Mouse (Mus musculus): ENCODE measurements around the gene Muc20.

DNA sequence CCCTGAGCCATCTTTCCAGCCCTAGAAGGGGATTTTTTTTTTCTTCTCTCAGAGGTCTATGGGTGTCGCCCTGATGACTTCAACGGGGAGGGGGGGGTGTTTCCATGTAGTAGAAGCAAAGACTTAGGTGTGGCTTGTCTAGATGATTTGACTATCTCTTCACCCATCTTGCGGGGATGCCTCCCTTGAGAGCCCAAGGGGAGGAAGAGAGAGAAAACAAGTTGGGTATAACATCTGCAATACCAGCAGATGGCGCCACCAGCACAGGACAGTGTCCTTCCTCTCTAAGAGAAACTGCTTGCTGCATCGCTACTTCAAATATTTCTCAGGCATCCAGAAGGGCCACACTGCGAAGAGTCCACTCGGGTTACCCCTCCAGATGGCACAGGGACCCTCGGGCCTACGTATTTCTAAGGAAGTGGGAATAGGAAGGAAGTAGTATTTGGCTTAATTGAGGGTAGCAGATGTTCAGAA is 15.7 kb upstream of the Muc20 start:
- TF ChIP-seq CTCF (IDR thresholded peaks at IDR 0.05; ENCODE audit: low read depth, low read length) (peak; percentile 82), TAL1 (conservative IDR thresholded peaks at IDR 0.05; ENCODE audit: low read depth, low read length) (no peak), GATA1 (IDR thresholded peaks at IDR 0.05; ENCODE audit: borderline replicate concordance, low read length) (no peak), POLR2AphosphoS5 (IDR thresholded peaks at IDR 0.05; ENCODE audit: insufficient replicate concordance, low read depth, low read length) (no peak), GATA2 (IDR thresholded peaks at IDR 0.05; ENCODE audit: borderline replicate concordance, low read depth, low read length) (no peak)

Data from G1E (cell line).